Mouse (Mus musculus) left cerebral cortex, adult 2 months (tissue): ENCODE data around the gene Intu. TPM values are rescaled to one million over a fixed set of nuclear protein-coding genes. Genes with fewer than 3 reads are reported as not detected.
A peak's percentile ranks its signal among the peaks of the same experiment; 100 is the strongest.

Source experiments
- DNase-seq, 2 experiments: peaks; one replicate each; pipeline ENCODE4 v3.0.0; 2021 to 2022; ENCODE audit warnings: low spot score in 2 of 2, mixed read lengths in 1 of 2; ENCODE audit errors: extremely low spot score in 1 of 2
- H3K27ac ChIP-seq: fragments of 200-600 bp; 2 replicates; pipeline ENCODE4 v1.8.1; 2022
- H3K4me3 ChIP-seq: fragments of 200-600 bp; 2 replicates; pipeline ENCODE4 v1.8.1; 2022
- CTCF ChIP-seq: fragments of 200-600 bp; IDR thresholded peaks from 2 replicates; pipeline ENCODE4 v1.8.1; 2022; ENCODE audit warnings: antibody characterized with exemption, mild to moderate bottlenecking, moderate library complexity
- intact Hi-C: fragments of 180-260 bp; cut with DNase I; formaldehyde crosslinking; loops from one replicate; pipeline ENCODE4 v1.15.1; 2025
- total RNA-seq, 2 experiments: library from RNA; stranded (reverse); gene quantifications; 2 replicates each; pipeline ENCODE4 v1.2.3; 2021

Gene Intu
- total RNA-seq, 2 experiments from 2014 or later, result 6.7 to 8.4 TPM

DNA sequence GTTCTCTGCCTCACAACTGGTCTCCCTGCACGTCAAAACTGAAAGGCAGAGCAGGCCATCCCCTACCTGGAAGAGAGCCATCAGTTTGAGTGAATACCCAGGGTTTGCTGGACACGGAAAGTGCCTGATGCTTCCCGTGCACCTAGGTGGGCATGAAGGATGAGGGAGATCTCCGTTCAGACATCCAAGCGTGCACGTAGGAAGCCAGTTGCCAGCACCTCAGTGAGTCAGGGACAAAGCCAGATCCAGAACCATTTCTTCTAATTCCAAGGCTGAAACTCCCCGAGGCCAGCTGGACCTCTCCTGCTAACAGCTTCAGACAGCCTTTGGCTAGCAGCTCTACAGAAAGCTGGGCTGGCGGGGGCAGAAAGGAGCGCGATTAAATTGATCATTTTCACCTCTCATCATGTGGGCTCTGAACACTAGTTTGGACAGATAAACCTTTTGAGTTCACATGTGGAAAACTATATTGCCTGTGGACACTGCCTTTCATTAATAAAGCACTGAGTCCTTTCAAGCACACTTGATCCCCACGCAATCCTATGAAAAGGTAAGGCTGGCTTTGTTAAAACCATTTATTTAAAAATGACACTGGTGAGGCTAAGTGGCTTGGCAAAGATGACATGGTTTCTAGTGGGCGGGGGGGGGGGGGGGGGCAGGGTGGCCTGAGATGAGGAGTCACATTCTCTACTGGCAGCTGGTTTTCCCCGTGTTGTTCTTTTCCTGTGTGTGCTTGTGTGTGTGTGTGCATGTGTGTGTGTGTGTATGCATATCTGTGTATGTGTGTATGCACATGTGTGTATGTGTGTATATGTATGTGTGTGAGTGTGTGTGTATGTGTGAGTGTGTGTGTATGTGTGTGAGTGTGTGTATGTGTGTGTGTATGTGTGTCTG, 17.9 kb upstream of the Intu start:
- no peak for TF ChIP-seq CTCF
- Histone ChIP-seq H3K4me3 (no peak overlapping the region), H3K27ac (no peak overlapping the region)
- intact Hi-C loops, result no loop called here
- DNase-seq, result no peak

DNA sequence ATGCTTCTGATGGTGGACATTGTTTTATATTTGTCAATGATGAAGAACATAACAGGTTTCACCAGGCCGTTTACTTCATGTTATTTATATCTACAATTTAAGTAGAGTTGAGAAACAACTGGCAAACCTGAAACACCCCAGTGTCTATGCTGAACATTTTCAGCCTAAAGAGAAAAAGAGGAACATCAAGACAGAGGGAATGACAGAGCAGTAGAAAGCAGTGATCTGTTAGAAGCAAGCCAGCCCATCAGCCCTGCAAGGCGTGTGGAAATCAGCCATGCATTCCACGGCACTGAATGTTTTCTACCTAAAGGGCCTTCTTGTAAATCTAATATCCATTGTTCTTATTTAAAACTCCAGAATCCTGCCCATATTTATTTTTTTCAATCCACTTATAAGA, 12.8 kb upstream of the Intu start:
- TF ChIP-seq CTCF, result no peak
- Histone ChIP-seq H3K4me3 (no peak overlapping the region), H3K27ac (no peak overlapping the region)
- DNase-seq, result no peak
- intact Hi-C loops, result no loop called here

DNA sequence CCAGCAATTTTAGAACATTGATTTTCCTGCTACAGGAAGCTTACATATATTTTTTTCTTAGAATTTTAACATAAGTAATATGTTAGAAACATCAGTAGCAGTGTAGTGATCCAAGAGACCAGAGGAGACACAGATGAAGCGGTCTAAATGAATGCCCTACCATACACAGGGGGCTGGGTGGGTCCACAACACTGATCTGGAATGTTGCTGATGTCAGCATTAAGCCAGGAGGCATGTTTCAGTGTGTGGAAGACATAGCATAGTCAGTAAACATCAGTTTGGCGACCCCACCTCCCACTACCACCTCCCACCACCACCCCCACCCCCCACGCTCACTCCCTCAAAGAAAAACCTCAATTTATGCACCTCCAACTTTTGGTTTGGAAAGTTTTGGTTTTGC, 11.5 kb upstream of the Intu start:
- H3K4me3 ChIP-seq, result no peak overlapping the region
- no peak for TF ChIP-seq CTCF
- no peak overlapping the region for H3K27ac ChIP-seq
- intact Hi-C loops, result no loop called here
- no peak for DNase-seq

DNA sequence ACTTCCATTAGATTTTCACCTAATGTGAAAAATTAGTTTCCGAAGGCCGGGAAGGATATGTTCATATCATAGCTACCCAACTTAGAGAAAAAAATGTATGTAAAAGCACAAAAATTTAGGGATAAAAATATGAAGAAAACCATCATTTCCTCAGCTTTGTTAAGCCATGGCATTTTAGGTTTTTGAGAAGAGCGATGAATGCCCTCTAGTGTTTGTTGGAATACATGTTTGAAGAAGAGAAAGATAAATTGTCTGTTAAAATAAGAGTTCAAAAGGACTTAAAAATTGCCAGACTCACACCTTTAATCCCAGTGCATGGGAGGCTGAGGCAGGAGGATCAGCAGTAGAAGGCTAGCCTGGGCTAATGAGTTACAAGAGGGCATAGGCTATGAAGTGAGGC, 10.5 kb upstream of the Intu start:
- no peak overlapping the region for H3K27ac ChIP-seq
- intact Hi-C loops, result loop anchor here (2.0 to 5.0 kb wide), 2 partner anchors 277 to 1636 kb away; no protein-coding TSS in a partner anchor
- peak; percentile 53 for TF ChIP-seq CTCF
- DNase-seq, result no peak
- no peak overlapping the region for H3K4me3 ChIP-seq

DNA sequence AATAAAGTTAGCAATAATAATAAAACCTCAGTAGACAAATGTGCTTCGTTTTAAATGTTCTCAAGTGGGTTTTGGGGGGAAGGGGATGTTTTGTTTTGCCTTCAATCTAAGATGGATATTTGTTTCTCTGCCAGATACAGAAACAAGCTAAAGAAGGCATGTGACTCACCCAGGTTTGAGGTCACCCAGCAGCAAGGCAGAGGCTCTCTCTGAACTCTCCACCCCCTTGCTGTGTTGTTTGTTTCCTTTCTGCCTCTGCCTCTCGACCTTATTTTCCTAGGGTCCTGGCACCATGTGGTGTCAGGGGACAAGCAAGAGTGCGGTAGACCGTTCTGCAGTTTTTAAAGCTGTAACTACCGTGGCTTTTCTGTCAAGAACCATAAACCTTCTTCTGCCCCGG, 8.6 kb upstream of the Intu start:
- TF ChIP-seq CTCF, result no peak
- H3K27ac ChIP-seq, result no peak overlapping the region
- H3K4me3 ChIP-seq, result no peak overlapping the region
- intact Hi-C loops, result loop anchor here (5.0 kb wide), 1 partner anchor 275 kb away; no protein-coding TSS in a partner anchor
- no peak for DNase-seq

DNA sequence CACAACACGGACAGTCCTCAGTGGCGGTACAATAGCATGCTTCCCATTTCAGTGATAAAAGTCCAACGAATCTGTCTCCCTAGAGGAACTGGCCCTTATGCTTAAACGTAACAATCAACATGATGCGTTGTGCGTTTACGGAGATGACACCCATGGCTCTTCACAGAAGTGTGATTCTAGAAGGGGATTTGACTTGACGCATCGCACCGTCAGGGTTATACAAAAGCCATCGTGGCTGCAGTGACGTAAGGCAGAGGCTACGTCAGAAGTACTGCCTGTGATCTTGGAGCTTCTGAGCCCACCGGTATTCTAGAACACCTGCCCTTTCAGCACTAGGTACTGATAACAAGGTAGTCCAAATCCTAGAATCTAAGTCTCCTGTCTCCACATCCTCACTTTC, 8.2 kb upstream of the Intu start:
- TF ChIP-seq CTCF, result no peak
- intact Hi-C loops, result loop anchor here (5.0 kb wide), 1 partner anchor 274 kb away; no protein-coding TSS in a partner anchor
- no peak for DNase-seq
- no peak overlapping the region for H3K4me3 ChIP-seq
- no peak overlapping the region for H3K27ac ChIP-seq

DNA sequence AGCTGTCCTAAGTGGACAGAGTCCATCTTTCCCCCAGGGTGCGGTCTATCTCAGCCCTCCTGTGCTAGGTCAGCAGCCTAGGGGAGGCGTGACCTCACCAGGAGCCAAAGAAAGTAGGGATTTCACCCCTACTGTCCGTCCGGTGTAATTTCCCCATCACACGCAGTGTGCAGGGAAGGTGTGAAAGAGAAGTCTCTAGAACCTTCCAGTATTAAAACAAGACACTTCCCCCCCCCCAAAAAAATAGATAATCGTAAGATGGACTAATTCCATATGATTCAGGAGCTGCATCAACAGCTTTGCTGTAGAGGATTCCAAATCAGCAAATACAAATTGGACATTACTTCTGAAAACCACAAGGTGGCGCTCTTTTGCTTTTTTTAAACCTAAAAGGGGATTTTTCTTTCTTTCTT, 7.7 kb upstream of the Intu start:
- intact Hi-C loops, result loop anchor here (5.0 kb wide), 1 partner anchor 274 kb away; no protein-coding TSS in a partner anchor

DNA sequence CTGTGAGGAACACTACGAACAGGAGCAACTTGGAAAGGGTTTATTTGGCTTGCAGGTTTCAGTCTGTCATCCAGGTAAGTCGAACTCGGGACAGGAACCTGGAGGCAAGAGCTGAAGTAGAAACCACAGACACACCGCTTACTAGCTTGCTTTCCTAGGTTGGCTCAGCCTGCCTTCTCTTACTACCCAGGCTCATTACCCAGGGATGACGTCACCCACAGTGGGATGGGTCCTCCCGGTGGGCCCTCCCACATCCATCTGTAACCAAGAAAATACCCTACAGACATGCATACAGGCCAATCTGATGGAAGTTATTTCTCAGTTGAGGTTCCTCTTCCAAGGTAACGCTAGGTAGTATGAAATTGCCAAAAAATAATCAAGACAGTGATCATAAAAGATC, 6.2 kb upstream of the Intu start:
- H3K4me3 ChIP-seq, result no peak overlapping the region
- H3K27ac ChIP-seq, result no peak overlapping the region
- no peak for TF ChIP-seq CTCF
- intact Hi-C loops, result loop anchor here (5.0 kb wide), 1 partner anchor 272 kb away; no protein-coding TSS in a partner anchor
- no peak for DNase-seq

More for the DNA sequence above, 7.7 kb upstream of the Intu start:
- peak; percentile 64 for TF ChIP-seq CTCF
- no peak overlapping the region for H3K27ac ChIP-seq
- H3K4me3 ChIP-seq, result no peak overlapping the region
- DNase-seq, result no peak

DNA sequence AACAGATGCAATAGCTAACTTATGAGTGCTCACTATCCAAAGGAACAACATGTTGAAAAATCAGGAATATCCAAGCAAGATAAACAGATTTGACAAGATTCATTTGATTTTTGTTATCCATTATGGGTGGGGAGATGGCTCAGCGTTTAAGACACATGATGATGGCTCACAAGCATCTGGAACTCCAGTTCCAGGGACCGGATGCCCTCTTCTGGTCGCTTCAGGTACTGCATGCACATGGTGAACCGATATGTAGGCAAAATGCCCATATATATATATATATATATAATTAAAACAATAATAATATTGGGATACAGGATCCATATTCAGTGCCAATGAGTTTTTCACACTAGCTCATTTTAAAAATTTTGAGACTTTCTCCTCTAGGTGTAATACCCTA, 5.7 kb upstream of the Intu start:
- TF ChIP-seq CTCF, result peak; percentile 74
- intact Hi-C loops, result no loop called here
- peak; percentile 31 to 53 for DNase-seq
- Histone ChIP-seq H3K27ac (no peak overlapping the region), H3K4me3 (no peak overlapping the region)

DNA sequence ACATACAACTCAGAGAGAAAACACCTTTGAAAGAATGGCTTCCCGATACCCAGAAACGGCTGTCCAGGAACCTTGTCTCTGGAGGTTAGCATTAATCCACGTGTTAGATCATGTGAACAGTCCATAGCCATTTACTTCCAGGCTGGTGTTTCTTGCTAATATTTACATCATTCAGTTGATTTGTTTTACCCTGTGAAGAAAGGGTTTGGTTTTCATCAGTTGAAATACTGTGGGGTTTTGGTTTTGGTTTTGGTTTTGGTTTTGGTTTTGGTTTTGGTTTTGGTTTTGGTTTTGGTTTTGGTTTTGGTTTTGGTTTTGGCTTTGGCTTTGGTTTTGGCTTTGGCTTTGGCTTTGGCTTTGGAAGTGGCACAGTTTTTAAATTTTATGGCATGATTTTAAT, 5.0 kb upstream of the Intu start:
- intact Hi-C loops, result no loop called here
- no peak for TF ChIP-seq CTCF
- DNase-seq, result no peak
- H3K27ac ChIP-seq, result no peak overlapping the region
- no peak overlapping the region for H3K4me3 ChIP-seq

DNA sequence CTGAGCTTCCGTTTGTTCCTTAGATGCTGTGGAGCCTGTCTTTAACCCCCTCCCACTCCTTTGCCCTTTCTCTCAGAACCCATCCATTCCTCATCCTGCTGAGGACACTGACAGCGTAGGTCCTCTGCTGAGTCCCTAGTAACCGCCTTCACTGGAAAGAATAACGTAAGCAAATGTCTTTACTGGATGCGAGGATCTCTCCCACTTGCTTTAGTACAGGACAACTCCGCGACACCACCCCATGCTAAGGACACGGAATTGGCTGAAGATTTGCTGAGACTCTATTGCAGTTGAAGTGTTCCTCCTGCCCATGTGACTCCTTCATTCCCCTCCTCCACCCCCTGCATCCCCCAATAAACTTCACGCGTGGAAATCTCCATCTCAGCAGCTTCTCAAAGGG, 3.9 kb upstream of the Intu start:
- no peak overlapping the region for H3K27ac ChIP-seq
- no peak overlapping the region for H3K4me3 ChIP-seq
- no peak for DNase-seq
- TF ChIP-seq CTCF, result no peak
- intact Hi-C loops, result no loop called here

DNA sequence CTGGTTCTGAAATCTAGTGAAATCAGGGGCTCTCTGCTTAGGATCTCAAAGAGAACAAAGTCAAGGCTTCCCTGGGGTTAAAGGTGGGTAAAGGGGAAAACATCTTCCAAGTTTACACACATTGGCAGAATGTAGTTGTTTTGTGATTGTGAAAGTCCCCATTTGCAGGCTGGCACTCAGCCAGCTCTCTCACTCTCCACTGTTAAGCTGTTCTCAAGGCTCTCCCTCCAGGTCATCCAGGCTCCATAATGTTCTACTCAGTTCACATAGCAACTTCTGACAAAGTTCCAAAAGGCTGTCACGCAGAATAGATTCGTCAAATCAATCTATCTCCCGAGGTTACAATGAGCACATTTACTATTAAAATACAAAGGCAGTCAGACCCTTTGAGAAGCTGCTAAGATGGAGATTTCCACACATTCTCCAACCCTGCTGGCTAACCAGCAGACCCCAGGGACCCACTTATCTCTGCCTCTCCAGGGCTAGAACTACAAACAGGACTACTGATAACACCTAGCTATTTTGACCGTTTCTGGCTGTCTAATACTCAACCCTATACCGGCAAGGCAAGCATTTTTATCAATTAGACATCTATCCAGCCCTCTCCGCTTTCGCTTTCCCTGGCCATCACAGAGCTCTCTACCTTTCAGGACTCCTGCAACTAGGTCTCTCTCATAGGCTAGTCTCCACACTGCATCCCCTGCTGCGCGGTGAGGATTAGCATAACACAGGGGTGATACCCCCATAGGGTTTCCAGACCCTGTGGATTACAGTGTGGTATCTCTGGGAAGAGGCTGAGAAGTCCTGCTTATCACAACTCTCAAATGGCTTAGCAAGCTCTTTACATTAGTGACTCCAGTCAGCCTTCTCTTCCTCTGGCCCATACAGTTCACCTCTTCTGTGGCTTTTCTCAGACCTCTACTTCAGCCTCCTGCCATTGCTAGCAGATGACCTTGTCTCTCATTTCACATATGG, 2.8 kb upstream of the Intu start:
- no peak for DNase-seq
- intact Hi-C loops, result no loop called here
- no peak overlapping the region for H3K4me3 ChIP-seq
- TF ChIP-seq CTCF, result no peak
- no peak overlapping the region for H3K27ac ChIP-seq
